ENCODE assay signal across 18 mouse cellular contexts in genomic region chr5:127369812-127370211, GRCm38 (mm10).
A peak's percentile ranks its signal among the peaks of the same experiment; 100 is the strongest.
DNase-seq lines count a peak whose midpoint lies in the region; ATAC-seq lines count a peak whose summit lies in the region.
"Had no signal": no experiment of that assay in that cellular context is flagged by ENCODE, and none has a peak within 500 bp of the region (broad histone marks: within the 10 kb centered on the region; RNA-seq: fewer than 3 reads in every experiment).

No protein-coding gene starts in this region.

- no peak overlapping the region for H3K4me3 ChIP-seq in hindbrain, embryonic 12.5 days
- H3K4me3 ChIP-seq in hindbrain, embryonic 16.5 days (ENCODE audit: low read length), result no peak overlapping the region
- no peak overlapping the region for H3K4me3 ChIP-seq in embryonic facial prominence, embryonic 12.5 days
- H3K4me3 ChIP-seq in forebrain, embryonic 14.5 days (ENCODE audit: low read depth, low read length), result no peak overlapping the region
- no peak overlapping the region for H3K4me3 ChIP-seq in limb, embryonic 13.5 days
- H3K4me3 ChIP-seq: liver, embryonic 15.5 days; myocyte; stomach, embryonic 15.5 days had no signal

- WGBS in hindbrain, embryonic 12.5 days, result 69% methylated on average over 7 of the region's 7 CpGs
- 70% methylated on average over 7 of the region's 7 CpGs for WGBS in hindbrain, embryonic 16.5 days
- 35% methylated on average over 7 of the region's 7 CpGs for WGBS in embryonic facial prominence, embryonic 12.5 days
- WGBS in forebrain, embryonic 14.5 days, result 75% methylated on average over 7 of the region's 7 CpGs
- 36% methylated on average over 7 of the region's 7 CpGs for WGBS in limb, embryonic 13.5 days

- H3K9ac ChIP-seq in hindbrain, embryonic 12.5 days, result no peak overlapping the region
- no peak overlapping the region for H3K9ac ChIP-seq in hindbrain, embryonic 16.5 days (ENCODE audit: low read depth, low read length)
- H3K9ac ChIP-seq in embryonic facial prominence, embryonic 12.5 days, result no peak overlapping the region
- 0 out of 2 replicates have a peak overlapping the region, but pooled peaks have one; percentile 5 for H3K9ac ChIP-seq in forebrain, embryonic 14.5 days (ENCODE audit: low read length)
- 0 out of 2 replicates have a peak overlapping the region, but pooled peaks have one; percentile 39 for H3K9ac ChIP-seq in limb, embryonic 13.5 days
- H3K9ac ChIP-seq: liver, embryonic 15.5 days; stomach, embryonic 15.5 days had no signal

- ATAC-seq in hindbrain, embryonic 12.5 days (ENCODE audit: low FRiP score), result no peak
- ATAC-seq in hindbrain, embryonic 16.5 days, result no peak
- no peak for ATAC-seq in embryonic facial prominence, embryonic 12.5 days (ENCODE audit: insufficient number of reproducible peaks, insufficient read depth, low FRiP score, low TSS enrichment)
- no peak; the same call in 1 of the 2 replicates for ATAC-seq in forebrain, embryonic 14.5 days
- ATAC-seq in limb, embryonic 13.5 days (ENCODE audit: low FRiP score, low read depth), result no peak

- H3K9me3 ChIP-seq in hindbrain, embryonic 12.5 days (replicated peaks), result 0 out of 2 replicates have a peak, but pooled peaks cover 8% of the 10 kb centered on the region
- no peaks in the 10 kb centered on the region for H3K9me3 ChIP-seq in hindbrain, embryonic 16.5 days (ENCODE audit: control insufficient read depth, low read length)
- no peaks in the 10 kb centered on the region for H3K9me3 ChIP-seq in embryonic facial prominence, embryonic 12.5 days
- no peaks in the 10 kb centered on the region for H3K9me3 ChIP-seq in forebrain, embryonic 14.5 days (replicated peaks; ENCODE audit: control insufficient read depth, low read length)
- H3K9me3 ChIP-seq in limb, embryonic 13.5 days, result peaks cover 8% of the 10 kb centered on the region
- H3K9me3 ChIP-seq: liver, embryonic 15.5 days; stomach, embryonic 15.5 days had no signal

- no peak for DNase-seq in forebrain, embryonic 14.5 days (ENCODE audit: low spot score)
- DNase-seq in cerebellum, postnatal 4 days (ENCODE audit: low spot score in 2 of 2), result no peak
- DNase-seq in gastrocnemius, postnatal 25 days, result no peak
- DNase-seq in urinary bladder, adult 2 months (ENCODE audit: low spot score), result no peak
- DNase-seq: cerebellum, adult 11-12 months; cerebellum, postnatal 36 days; kidney, adult 11 months; kidney, postnatal 25 days; layer of hippocampus, adult 9-11 months; right cerebral cortex, adult 18-20 months had no signal

- H3K27me3 ChIP-seq in hindbrain, embryonic 12.5 days, result peaks cover 6% of the 10 kb centered on the region; the same call in 1 of the 2 replicates
- H3K27me3 ChIP-seq in hindbrain, embryonic 16.5 days (replicated peaks; ENCODE audit: control insufficient read depth, insufficient read depth, low read length), result no peaks in the 10 kb centered on the region
- no peaks in the 10 kb centered on the region for H3K27me3 ChIP-seq in embryonic facial prominence, embryonic 12.5 days
- no peaks in the 10 kb centered on the region for H3K27me3 ChIP-seq in forebrain, embryonic 14.5 days (replicated peaks; ENCODE audit: control insufficient read depth, insufficient read depth, low read length)
- no peaks in the 10 kb centered on the region for H3K27me3 ChIP-seq in limb, embryonic 13.5 days
- H3K27me3 ChIP-seq: liver, embryonic 15.5 days; stomach, embryonic 15.5 days had no signal

- H3K36me3 ChIP-seq in hindbrain, embryonic 12.5 days, result no peaks in the 10 kb centered on the region
- H3K36me3 ChIP-seq in hindbrain, embryonic 16.5 days (ENCODE audit: control insufficient read depth, insufficient read depth, low read length), result no peaks in the 10 kb centered on the region
- no peaks in the 10 kb centered on the region for H3K36me3 ChIP-seq in embryonic facial prominence, embryonic 12.5 days
- no peaks in the 10 kb centered on the region for H3K36me3 ChIP-seq in forebrain, embryonic 14.5 days (ENCODE audit: control insufficient read depth, insufficient read depth, low read length)
- no peaks in the 10 kb centered on the region for H3K36me3 ChIP-seq in limb, embryonic 13.5 days
- H3K36me3 ChIP-seq: G1E; liver, embryonic 15.5 days; stomach, embryonic 15.5 days had no signal

- H3K27ac ChIP-seq in hindbrain, embryonic 12.5 days, result 0 out of 2 replicates have a peak overlapping the region, but pooled peaks have one; percentile 40
- no peak overlapping the region; the same call in none of the 2 replicates for H3K27ac ChIP-seq in hindbrain, embryonic 16.5 days (ENCODE audit: low read depth, low read length)
- peak overlapping the region; percentile 85 for H3K27ac ChIP-seq in embryonic facial prominence, embryonic 12.5 days
- peak overlapping the region; percentile 39; the same call in 1 of the 2 replicates for H3K27ac ChIP-seq in forebrain, embryonic 14.5 days (ENCODE audit: low read depth, low read length)
- H3K27ac ChIP-seq in limb, embryonic 13.5 days, result peak overlapping the region; percentile 74
- H3K27ac ChIP-seq: liver, embryonic 15.5 days; stomach, embryonic 15.5 days had no signal

- no peak overlapping the region for H3K4me2 ChIP-seq in hindbrain, embryonic 12.5 days (replicated peaks)
- no peak overlapping the region for H3K4me2 ChIP-seq in hindbrain, embryonic 16.5 days (ENCODE audit: low read length)
- H3K4me2 ChIP-seq in embryonic facial prominence, embryonic 12.5 days (replicated peaks), result peak overlapping the region; percentile 22
- no peak overlapping the region for H3K4me2 ChIP-seq in forebrain, embryonic 14.5 days (ENCODE audit: low read length)
- H3K4me2 ChIP-seq in limb, embryonic 13.5 days (replicated peaks), result peak overlapping the region; percentile 39
- H3K4me2 ChIP-seq: liver, embryonic 15.5 days; stomach, embryonic 15.5 days had no signal

- H3K4me1 ChIP-seq in hindbrain, embryonic 12.5 days, result peaks cover 13% of the 10 kb centered on the region
- peaks cover 12% of the 10 kb centered on the region for H3K4me1 ChIP-seq in hindbrain, embryonic 16.5 days (ENCODE audit: control insufficient read depth, insufficient read depth, low read depth, low read length)
- H3K4me1 ChIP-seq in embryonic facial prominence, embryonic 12.5 days, result peaks cover 20% of the 10 kb centered on the region; the same call in 1 of the 2 replicates
- peaks cover 7% of the 10 kb centered on the region; the same call in 1 of the 2 replicates for H3K4me1 ChIP-seq in forebrain, embryonic 14.5 days (ENCODE audit: control insufficient read depth, insufficient read depth, low read length)
- peaks cover 39% of the 10 kb centered on the region for H3K4me1 ChIP-seq in limb, embryonic 13.5 days
- H3K4me1 ChIP-seq: liver, embryonic 15.5 days; stomach, embryonic 15.5 days had no signal

Comparison
In these comparisons a context has a peak if more than half of its experiments do, and no peak if none do; other contexts are left out.
1. H3K4me2 ChIP-seq: peak in embryonic facial prominence, embryonic 12.5 days (single experiment) and limb, embryonic 13.5 days (single experiment); none in hindbrain, embryonic 12.5 days (single experiment), hindbrain, embryonic 16.5 days (single experiment) and forebrain, embryonic 14.5 days (single experiment).
2. H3K9ac ChIP-seq: peak in forebrain, embryonic 14.5 days (single experiment) and limb, embryonic 13.5 days (single experiment); none in hindbrain, embryonic 12.5 days (single experiment), hindbrain, embryonic 16.5 days (single experiment) and embryonic facial prominence, embryonic 12.5 days (single experiment).